Mouse (Mus musculus) inflammation-experienced regulatory T-cells, adult 6 months (primary cell): ENCODE data around the gene Olfr1322. TPM values are rescaled to one million over a fixed set of nuclear protein-coding genes. Genes with fewer than 3 reads are reported as not detected.

ENCODE experiments used
- ATAC-seq: one replicate; pipeline ENCODE4 v1.8.0; 2017
- polyA plus RNA-seq, 3 experiments: library from polyadenylated mRNA; unstranded; fragments of 100-300 nt; shearing (Covaris generic); gene quantifications; one replicate each; pipeline ENCODE4 v1.2.1; 2017

Olfr1322 gene
- polyA plus RNA-seq, result not detected

DNA sequence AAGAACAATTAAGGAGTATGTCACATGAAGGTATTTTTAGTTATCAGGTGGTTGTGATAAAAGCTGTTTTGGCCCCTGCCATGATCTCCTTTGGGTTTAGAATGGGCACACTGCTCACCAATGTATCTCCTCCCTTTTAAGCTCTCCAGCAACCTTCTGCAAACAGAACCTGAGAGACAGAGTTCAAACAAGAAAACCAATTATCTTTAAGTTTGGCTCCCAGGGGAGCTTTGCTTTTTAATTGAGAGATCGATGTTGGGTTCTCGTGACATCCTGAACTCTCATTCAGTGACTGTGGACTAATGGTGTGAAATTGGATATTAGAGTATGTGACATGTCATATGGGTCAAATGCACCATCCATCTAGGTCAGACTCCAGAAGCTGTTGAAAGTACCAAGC lies at the start of gene Olfr1322:
Gene Olfr1322 (minus strand): TSS at position 101 of the 400 bp plus-strand sequence.
- no peak for ATAC-seq

DNA sequence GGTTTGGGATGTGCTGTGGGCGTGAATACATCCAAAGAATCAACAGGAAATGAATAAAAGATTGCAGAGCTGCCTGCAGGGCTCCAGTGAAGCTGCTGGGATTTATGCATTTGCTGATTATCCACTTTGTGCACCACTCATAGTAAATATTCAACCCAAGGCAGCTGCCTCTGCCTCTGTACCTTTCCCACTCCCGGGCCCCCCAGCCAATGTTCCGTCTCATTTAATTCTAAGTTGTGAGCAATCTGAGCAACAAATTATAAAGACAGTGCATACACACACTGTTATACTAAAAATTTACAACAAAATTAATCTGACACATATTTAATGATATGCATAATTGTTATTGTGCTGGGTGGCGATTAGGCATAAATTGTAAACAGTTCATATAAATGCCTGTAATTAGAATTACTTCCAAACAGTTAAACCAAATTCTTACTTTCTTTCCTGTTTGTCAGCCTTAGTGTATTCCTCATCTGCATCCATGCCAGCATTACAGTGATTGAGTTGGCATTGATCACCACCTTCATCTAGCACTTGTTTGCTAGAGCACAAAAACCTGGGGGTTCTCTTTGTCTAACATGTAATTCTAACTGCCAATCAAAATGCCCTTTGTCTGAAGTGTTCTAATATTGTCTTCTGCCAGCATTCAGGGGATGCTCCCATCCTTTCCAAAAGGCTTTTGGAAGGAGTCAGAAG lies 13.5 kb downstream of the Olfr1322 start:
- no peak for ATAC-seq

Other genes with a start within 250 kb of the Olfr1322 start
- not detected for gene Olfr1320, start 219.2 kb downstream of the Olfr1322 start, polyA plus RNA-seq
- not detected for gene Olfr1321, start 156.4 kb downstream of the Olfr1322 start, polyA plus RNA-seq
- not detected for gene Igsf1, start 93.7 kb downstream of the Olfr1322 start, polyA plus RNA-seq
- not detected for gene Olfr1323, start 127.9 kb upstream of the Olfr1322 start, polyA plus RNA-seq